Mouse (Mus musculus) hindbrain, postnatal 0 days (tissue): ENCODE results near the gene Fhl2. TPM values are rescaled to one million over a fixed set of nuclear protein-coding genes. Genes with fewer than 3 reads are reported as not detected.

Experiments
- ATAC-seq: fragments of 200-750 bp; cut with Nextera tagmentation; 2 replicates; pipeline ENCODE4 v1.8.0; 2017; ENCODE audit warnings: mild to moderate bottlenecking, moderate TSS enrichment, moderate library complexity
- DNase-seq: peaks from one replicate; pipeline ENCODE4 v3.0.0-alpha.2; 2015; ENCODE audit warnings: low spot score
- H3K27ac ChIP-seq: fragments of 300-500 bp; sonication (generic); 2 replicates; pipeline ENCODE4 v1.5.1; 2014; ENCODE audit warnings: mild to moderate bottlenecking
- H3K27me3 ChIP-seq: fragments of 300-500 bp; sonication (generic); 2 replicates; pipeline ENCODE4 v1.6.1; 2014; ENCODE audit warnings: low read length, mixed read lengths; ENCODE audit not compliant: insufficient read depth
- H3K36me3 ChIP-seq: fragments of 300-500 bp; sonication (generic); 2 replicates; pipeline ENCODE4 v1.6.1; 2014; ENCODE audit warnings: low read length, mixed read lengths; ENCODE audit not compliant: insufficient read depth
- H3K4me1 ChIP-seq: fragments of 300-500 bp; sonication (generic); 2 replicates; pipeline ENCODE4 v1.6.1; 2014; ENCODE audit warnings: antibody characterized with exemption, low read length, mixed read lengths; ENCODE audit not compliant: insufficient read depth
- H3K4me2 ChIP-seq: fragments of 300-500 bp; sonication (generic); 2 replicates; pipeline ENCODE4 v1.6.1; 2014; ENCODE audit warnings: low read depth, mild to moderate bottlenecking, low read length, moderate library complexity, mixed read lengths
- H3K4me3 ChIP-seq: fragments of 300-500 bp; sonication (generic); 2 replicates; pipeline ENCODE4 v1.5.1; 2014; ENCODE audit warnings: low read length
- H3K9ac ChIP-seq: fragments of 300-500 bp; sonication (generic); replicated peaks from 2 replicates; pipeline ENCODE4 v1.6.1; 2014; ENCODE audit warnings: mild to moderate bottlenecking, low read length, moderate library complexity, mixed read lengths
- H3K9me3 ChIP-seq: fragments of 300-500 bp; sonication (generic); 2 replicates; pipeline ENCODE4 v1.6.1; 2016; ENCODE audit warnings: low read length, mixed read lengths
- CTCF ChIP-seq: IDR thresholded peaks from 2 replicates; pipeline ENCODE4 v1.5.1; 2016; ENCODE audit warnings: antibody characterized with exemption, control low read depth, low read depth
- WGBS: fragments of 180-500 bp; shearing (Covaris S2); extraction: QIAGEN DNeasy Blood & Tissue Kit; methylation state at CpG from one replicate; pipeline ENCODE4 v1.1.7; 2014; 5-methylcytosine and 5-hydroxymethylcytosine counted together
- polyA plus RNA-seq: library from polyadenylated mRNA; unstranded; fragments of >200 nt; fragmentation: Nextera tagmentation; extraction: Ambion mirVana; gene quantifications from 2 replicates; pipeline ENCODE4 v1.2.1, GENCODE M21; 2015
- total RNA-seq: library from RNA; depleted of rRNA; stranded (reverse); fragments of >200 nt; gene quantifications from 2 replicates; pipeline ENCODE4 v1.2.3, GENCODE M21; 2014

Gene Fhl2
- total and polyA plus RNA-seq, 2 experiments from 2014 or later = 24.5 to 29.7 TPM

DNA sequence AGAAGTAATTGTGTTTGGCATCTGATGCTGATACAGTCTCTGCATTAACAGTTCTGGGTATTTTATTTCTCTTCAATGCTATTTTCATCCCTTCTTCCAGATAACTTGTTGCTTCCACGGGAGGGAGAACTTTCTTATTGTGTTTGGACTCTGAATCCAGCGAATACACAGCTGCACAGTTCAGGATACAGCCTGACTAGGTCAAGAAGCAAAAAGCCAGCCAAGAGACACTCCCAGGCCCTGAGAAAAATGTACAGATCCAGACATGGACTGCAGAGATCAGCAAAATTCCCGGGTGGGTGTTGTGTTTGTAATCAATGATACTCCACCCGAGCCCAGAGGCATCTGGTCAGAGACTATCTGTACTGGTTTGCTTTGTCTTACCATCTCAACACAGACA lies 37.4 kb downstream of the Fhl2 start:
- H3K27ac ChIP-seq = no peak overlapping the region
- ATAC-seq (no peak), DNase-seq (no peak)
- H3K4me2 ChIP-seq = no peak overlapping the region
- no peaks in the 10 kb centered on the region for H3K36me3 ChIP-seq
- TF ChIP-seq CTCF = no peak
- H3K9me3 ChIP-seq = no peaks in the 10 kb centered on the region
- no peaks in the 10 kb centered on the region for H3K4me1 ChIP-seq
- H3K9ac ChIP-seq = no peak overlapping the region
- H3K27me3 ChIP-seq = no peaks in the 10 kb centered on the region
- WGBS = 61% methylated on average over 4 of the region's 4 CpGs
- H3K4me3 ChIP-seq = no peak overlapping the region

DNA sequence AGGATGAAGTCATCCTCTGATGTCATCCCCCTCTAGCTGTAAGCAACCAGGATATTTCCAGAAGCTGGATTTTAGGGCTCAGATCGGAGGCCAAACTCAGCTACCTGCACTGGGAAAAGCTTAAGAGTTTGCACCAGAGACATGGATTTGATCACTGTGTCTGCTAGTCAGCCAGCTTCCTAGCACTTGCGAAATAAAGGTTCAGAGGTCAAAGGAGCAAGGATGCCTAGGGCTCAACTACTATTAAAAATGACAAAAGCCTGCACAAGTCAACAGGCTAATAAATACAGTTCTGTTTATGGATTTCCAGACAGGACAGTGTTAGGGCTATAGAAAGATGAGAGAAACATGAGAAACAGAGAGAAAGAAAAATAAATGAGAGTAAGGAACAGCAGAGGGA lies 38.9 kb downstream of the Fhl2 start:
- H3K36me3 ChIP-seq = no peaks in the 10 kb centered on the region
- DNase-seq (no peak), ATAC-seq (no peak)
- no peaks in the 10 kb centered on the region for H3K4me1 ChIP-seq
- H3K4me3 ChIP-seq = no peak overlapping the region
- 83% methylated on average over 2 of the region's 2 CpGs for WGBS
- no peaks in the 10 kb centered on the region for H3K9me3 ChIP-seq
- H3K9ac ChIP-seq = no peak overlapping the region
- H3K27ac ChIP-seq = no peak overlapping the region
- no peak overlapping the region for H3K4me2 ChIP-seq
- TF ChIP-seq CTCF = no peak
- no peaks in the 10 kb centered on the region for H3K27me3 ChIP-seq

DNA sequence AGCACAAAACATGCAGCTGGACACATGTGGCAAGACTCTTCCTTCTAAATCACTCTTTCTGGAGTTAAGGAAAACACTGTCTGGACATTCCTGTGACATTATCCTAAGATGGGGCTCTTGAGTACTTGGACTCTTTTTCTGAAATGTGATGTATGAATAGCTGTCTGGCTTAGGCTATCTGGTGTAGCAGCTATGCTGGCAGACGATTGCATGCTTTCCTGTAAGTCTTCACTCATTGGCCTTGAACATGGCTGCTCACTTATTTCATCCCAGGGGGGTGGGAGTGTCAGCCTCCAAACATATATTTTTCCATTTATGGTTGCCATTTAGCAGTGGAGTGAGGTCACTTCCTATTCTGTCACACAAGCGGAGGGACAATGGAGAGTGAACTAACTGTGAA lies 42.3 kb downstream of the Fhl2 start:
- WGBS = 73% methylated on average over 2 of the region's 2 CpGs
- no peak for TF ChIP-seq CTCF
- DNase-seq = no peak

DNA sequence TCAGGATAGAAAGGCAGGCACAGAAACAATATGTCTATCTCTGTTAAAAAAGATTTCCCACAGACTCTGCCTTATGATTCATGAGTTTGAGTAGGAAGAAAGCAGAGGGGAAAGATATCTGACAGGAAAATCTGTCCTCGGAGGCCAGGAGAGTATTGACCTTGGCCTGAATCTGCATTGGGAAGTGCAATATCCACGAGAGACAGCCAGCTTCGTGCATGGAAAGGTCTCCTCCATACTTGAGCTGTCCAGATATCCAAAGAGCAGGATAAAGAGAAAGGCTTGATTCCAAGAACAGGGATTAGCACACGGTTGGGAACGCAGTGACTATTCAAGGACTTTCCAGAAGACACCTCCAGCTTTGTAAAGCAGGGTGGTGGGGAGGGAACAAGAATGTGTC lies 43.2 kb downstream of the Fhl2 start:
- ATAC-seq (no peak), DNase-seq (no peak)
- Histone ChIP-seq H3K36me3 (no peaks in the 10 kb centered on the region), H3K4me2 (no peak overlapping the region), H3K9me3 (no peaks in the 10 kb centered on the region), H3K27me3 (no peaks in the 10 kb centered on the region), H3K27ac (no peak overlapping the region), H3K4me1 (no peaks in the 10 kb centered on the region), H3K9ac (no peak overlapping the region), H3K4me3 (no peak overlapping the region)
- TF ChIP-seq CTCF = no peak
- 74% methylated on average over 5 of the region's 5 CpGs for WGBS

More for the DNA sequence above, 42.3 kb downstream of the Fhl2 start:
- Histone ChIP-seq H3K9me3 (no peaks in the 10 kb centered on the region), H3K36me3 (no peaks in the 10 kb centered on the region), H3K4me2 (no peak overlapping the region), H3K4me3 (no peak overlapping the region), H3K27me3 (no peaks in the 10 kb centered on the region), H3K9ac (no peak overlapping the region), H3K4me1 (no peaks in the 10 kb centered on the region), H3K27ac (no peak overlapping the region)
- ATAC-seq = no peak

DNA sequence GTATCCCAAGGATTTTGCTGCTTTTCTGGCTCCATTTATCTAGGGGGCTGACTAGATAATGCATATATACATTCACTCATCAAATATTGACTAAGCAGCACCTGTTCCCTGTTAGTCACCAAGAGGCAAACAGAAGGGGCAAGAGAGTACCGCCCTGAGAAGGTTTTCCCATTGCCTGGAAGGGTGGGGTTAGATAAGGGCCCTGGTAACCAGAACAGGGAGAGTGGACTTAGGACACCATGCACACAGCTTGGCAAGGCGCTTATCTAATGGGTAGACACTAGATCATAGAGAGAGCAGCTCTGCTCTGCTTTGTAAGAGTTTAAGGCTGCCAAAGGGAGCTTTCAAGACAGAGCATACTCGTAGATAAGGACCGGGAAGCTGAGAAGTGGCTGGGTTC lies 44.2 kb downstream of the Fhl2 start:
- no peak for DNase-seq
- Histone ChIP-seq H3K27me3 (no peaks in the 10 kb centered on the region), H3K4me3 (no peak overlapping the region), H3K4me2 (no peak overlapping the region), H3K4me1 (no peaks in the 10 kb centered on the region), H3K36me3 (no peaks in the 10 kb centered on the region), H3K9me3 (no peaks in the 10 kb centered on the region), H3K27ac (no peak overlapping the region), H3K9ac (no peak overlapping the region)
- no peak for TF ChIP-seq CTCF
- ATAC-seq = no peak
- WGBS = 88% methylated on average over 4 of the region's 4 CpGs

DNA sequence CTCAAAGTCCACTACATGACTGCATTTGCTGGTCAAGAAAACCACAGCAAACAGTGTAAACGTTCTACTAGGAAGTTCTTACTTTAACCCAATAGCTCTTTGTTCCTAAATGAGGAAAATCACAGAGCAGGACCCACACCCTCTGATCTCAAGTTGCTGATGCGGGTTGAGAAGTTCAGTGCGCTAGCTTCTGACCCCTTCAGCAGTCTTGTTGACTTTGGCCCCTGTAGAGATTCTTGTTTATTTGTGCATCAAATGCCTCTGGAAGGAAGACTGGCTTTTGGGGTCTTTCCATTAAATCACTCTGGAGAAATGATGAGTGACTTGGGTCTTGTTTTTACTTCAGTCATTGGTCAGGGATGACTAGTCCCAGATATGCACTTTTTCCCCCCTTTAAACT lies 46.6 kb downstream of the Fhl2 start:
- no peak overlapping the region for H3K27ac ChIP-seq
- H3K36me3 ChIP-seq = no peaks in the 10 kb centered on the region
- DNase-seq (no peak), ATAC-seq (no peak)
- no peaks in the 10 kb centered on the region for H3K4me1 ChIP-seq
- H3K4me2 ChIP-seq = no peak overlapping the region
- TF ChIP-seq CTCF = no peak
- H3K4me3 ChIP-seq = no peak overlapping the region
- no peaks in the 10 kb centered on the region for H3K27me3 ChIP-seq
- WGBS = 71% methylated on average over 3 of the region's 3 CpGs
- H3K9ac ChIP-seq = no peak overlapping the region
- no peaks in the 10 kb centered on the region for H3K9me3 ChIP-seq

DNA sequence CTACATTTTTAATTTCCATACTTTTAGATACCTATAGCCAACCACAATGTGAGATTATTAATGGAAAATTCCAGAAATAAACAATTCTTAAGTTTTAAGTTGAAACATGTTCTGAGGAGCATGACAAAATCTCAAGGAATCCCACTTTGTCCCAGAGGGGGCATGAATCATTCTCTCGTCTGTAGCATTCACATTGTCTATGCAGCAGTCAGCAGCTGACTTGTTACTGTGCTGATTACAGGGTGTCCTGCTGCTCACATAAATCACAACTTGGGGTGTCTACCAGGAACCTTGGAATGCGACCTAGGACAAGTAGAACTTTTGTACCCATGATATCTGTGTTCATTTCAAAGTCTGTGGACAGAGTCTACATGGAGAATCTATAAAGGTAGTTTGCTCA lies 49.3 kb downstream of the Fhl2 start:
- Histone ChIP-seq H3K36me3 (no peaks in the 10 kb centered on the region), H3K27me3 (no peaks in the 10 kb centered on the region), H3K4me2 (no peak overlapping the region), H3K4me1 (no peaks in the 10 kb centered on the region), H3K27ac (no peak overlapping the region), H3K9me3 (no peaks in the 10 kb centered on the region), H3K9ac (no peak overlapping the region), H3K4me3 (no peak overlapping the region)
- ATAC-seq = no peak
- TF ChIP-seq CTCF = no peak
- 64% methylated on average over 2 of the region's 2 CpGs for WGBS
- DNase-seq = no peak
